Mouse (Mus musculus): ENCODE measurements around the gene Gpatch3. TPM values are rescaled to one million over a fixed set of nuclear protein-coding genes. Genes with fewer than 3 reads are reported as not detected.

The Gpatch3 gene
- polyA plus RNA-seq, 1 experiment = 5.7 TPM

DNA sequence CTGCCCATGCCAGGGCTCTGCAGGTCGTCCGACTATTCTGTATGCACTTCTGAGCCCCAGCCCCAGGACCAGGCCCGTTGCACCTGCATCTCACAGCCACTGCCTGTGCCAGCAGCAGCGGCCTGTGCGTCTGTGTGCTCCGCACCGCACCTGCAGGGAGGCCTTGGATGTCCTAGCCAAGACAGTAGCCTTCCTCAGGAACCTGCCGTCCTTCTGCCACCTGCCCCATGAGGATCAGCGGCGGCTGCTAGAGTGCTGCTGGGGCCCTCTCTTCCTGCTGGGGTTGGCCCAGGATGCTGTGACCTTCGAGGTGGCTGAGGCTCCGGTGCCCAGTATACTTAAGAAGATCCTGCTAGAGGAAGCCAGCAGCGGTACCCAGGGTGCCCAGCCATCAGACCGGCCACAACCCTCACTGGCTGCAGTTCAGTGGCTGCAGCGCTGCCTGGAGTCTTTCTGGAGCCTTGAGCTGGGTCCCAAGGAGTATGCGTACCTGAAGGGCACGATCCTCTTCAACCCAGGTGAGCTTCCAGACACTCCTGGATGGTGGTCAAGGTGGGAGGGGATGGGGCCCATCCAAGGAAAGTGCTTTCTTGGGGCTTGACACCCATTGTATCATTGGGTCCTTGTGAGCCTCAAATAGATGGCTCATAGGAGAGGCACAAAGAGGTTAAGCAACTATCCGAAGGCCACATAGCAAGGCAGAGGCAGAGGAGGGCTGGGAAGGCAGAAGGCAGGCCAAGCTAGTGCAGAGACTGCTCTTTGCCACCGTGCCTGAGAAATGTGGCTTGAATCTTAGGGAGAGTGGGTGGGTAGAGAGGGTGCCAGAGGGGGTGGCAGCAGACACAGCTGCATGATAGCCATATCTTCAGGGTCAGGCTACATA lies 20.9 kb upstream of the Gpatch3 start:
- Histone ChIP-seq H3K4me3 (ENCODE audit: insufficient read depth, low read length) (no peak overlapping the region), H3K27ac (ENCODE audit: insufficient read depth, low read length) (no peak overlapping the region), H3K4me1 (ENCODE audit: control insufficient read depth, insufficient read depth, low read length) (no peaks in the 10 kb centered on the region)
- TF ChIP-seq CTCF (IDR thresholded peaks at IDR 0.05; ENCODE audit: borderline replicate concordance, insufficient read depth, low read length) (no peak), POLR2A (IDR thresholded peaks at IDR 0.05; ENCODE audit: low read depth, low read length) (no peak)

DNA sequence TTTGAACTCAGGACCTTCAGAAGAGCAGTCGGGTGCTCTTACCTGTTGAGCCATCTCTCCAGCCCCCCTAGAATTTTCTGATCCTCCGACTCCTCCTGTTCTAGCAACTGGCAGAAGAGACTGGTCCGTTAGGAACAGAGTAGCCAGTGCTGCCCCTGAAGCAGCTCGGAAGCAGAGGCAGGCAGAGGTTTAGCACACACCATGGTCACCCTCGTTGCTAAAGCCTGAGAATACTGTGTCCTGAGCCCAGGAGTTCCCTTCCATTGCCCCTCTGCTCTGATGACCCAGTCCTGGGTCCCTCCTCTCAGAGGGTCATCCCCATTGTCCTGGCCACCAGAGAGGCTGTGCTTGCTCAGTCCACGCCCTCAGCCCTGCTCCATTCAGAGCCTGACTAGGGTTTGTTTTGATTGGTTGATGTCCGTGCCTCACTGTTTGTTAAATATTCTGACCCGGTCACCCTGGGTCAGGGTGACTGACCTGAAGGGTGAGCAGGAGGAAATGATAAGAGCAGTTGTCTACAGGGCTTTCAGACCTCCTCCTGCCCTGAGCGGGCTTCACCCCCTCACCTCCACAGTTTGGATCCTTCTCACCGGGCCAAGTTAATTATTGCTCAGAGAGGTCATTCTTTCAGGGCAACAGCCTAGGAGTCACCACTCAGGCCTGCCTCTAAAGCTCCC lies 17.4 kb upstream of the Gpatch3 start:
- TF ChIP-seq CTCF (IDR thresholded peaks at IDR 0.05; ENCODE audit: borderline replicate concordance, insufficient read depth, low read length) = no peak
- no peak for TF ChIP-seq POLR2A (IDR thresholded peaks at IDR 0.05; ENCODE audit: low read depth, low read length)
- no peak overlapping the region for H3K27ac ChIP-seq (ENCODE audit: insufficient read depth, low read length)
- no peak overlapping the region for H3K4me3 ChIP-seq (ENCODE audit: insufficient read depth, low read length)
- H3K4me1 ChIP-seq (ENCODE audit: control insufficient read depth, insufficient read depth, low read length) = no peaks in the 10 kb centered on the region

GRCm38 (mm10) chr4:133559846-133560245 lies 14.7 kb upstream of the Gpatch3 start:
- Histone ChIP-seq H3K27ac (ENCODE audit: insufficient read depth, low read length) (no peak overlapping the region), H3K4me1 (ENCODE audit: control insufficient read depth, insufficient read depth, low read length) (no peaks in the 10 kb centered on the region), H3K4me3 (ENCODE audit: insufficient read depth, low read length) (no peak overlapping the region)
- TF ChIP-seq POLR2A (IDR thresholded peaks at IDR 0.05; ENCODE audit: low read depth, low read length) = no peak

- no peak overlapping the region for H3K4me3 ChIP-seq (ENCODE audit: insufficient read depth, low read length)
- no peak overlapping the region for H3K27ac ChIP-seq (ENCODE audit: insufficient read depth, low read length)
- TF ChIP-seq CTCF (IDR thresholded peaks at IDR 0.05; ENCODE audit: borderline replicate concordance, insufficient read depth, low read length) = no peak
- no peak for TF ChIP-seq POLR2A (IDR thresholded peaks at IDR 0.05; ENCODE audit: low read depth, low read length)
- no peaks in the 10 kb centered on the region for H3K4me1 ChIP-seq (ENCODE audit: control insufficient read depth, insufficient read depth, low read length)
Measured at GRCm38 (mm10) chr4:133561622-133562021, 12.9 kb upstream of the Gpatch3 start.

DNA sequence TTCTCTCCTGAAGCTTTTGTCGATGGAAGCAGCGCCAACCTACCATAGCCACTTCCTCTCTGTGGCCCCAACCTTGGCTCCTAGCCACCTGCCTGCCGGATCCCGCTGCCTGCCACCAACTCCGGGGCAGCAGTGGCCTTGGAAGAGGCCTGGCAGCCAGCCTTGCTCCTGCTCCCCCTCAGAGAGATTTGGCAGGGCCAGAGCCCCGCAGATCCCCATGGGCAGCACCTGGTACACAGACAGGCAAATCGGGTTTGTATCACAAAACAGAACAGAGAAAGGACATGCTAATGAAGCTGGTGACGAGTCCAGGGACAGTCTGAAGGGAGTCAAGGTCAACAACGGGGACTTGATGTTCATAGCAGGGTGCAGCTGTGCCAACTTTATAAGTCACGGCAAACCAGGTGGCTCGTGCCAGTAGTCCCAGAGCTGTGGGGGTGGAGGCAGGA lies 11.4 kb upstream of the Gpatch3 start:
- TF ChIP-seq CTCF (IDR thresholded peaks at IDR 0.05; ENCODE audit: borderline replicate concordance, insufficient read depth, low read length) = no peak
- TF ChIP-seq POLR2A (IDR thresholded peaks at IDR 0.05; ENCODE audit: low read depth, low read length) = no peak
- no peak overlapping the region for H3K27ac ChIP-seq (ENCODE audit: insufficient read depth, low read length)
- no peaks in the 10 kb centered on the region for H3K4me1 ChIP-seq (ENCODE audit: control insufficient read depth, insufficient read depth, low read length)
- H3K4me3 ChIP-seq (ENCODE audit: insufficient read depth, low read length) = no peak overlapping the region

- H3K4me3 ChIP-seq (ENCODE audit: insufficient read depth, low read length) = no peak overlapping the region
- no peak overlapping the region for H3K27ac ChIP-seq (ENCODE audit: insufficient read depth, low read length)
- 0 out of 2 replicates have a peak, but pooled peaks cover 3% of the 10 kb centered on the region for H3K4me1 ChIP-seq (ENCODE audit: control insufficient read depth, insufficient read depth, low read length)
- TF ChIP-seq CTCF (IDR thresholded peaks at IDR 0.05; ENCODE audit: borderline replicate concordance, insufficient read depth, low read length) (no peak), POLR2A (IDR thresholded peaks at IDR 0.05; ENCODE audit: low read depth, low read length) (no peak)
Measured at GRCm38 (mm10) chr4:133567251-133567650, 7.3 kb upstream of the Gpatch3 start.

DNA sequence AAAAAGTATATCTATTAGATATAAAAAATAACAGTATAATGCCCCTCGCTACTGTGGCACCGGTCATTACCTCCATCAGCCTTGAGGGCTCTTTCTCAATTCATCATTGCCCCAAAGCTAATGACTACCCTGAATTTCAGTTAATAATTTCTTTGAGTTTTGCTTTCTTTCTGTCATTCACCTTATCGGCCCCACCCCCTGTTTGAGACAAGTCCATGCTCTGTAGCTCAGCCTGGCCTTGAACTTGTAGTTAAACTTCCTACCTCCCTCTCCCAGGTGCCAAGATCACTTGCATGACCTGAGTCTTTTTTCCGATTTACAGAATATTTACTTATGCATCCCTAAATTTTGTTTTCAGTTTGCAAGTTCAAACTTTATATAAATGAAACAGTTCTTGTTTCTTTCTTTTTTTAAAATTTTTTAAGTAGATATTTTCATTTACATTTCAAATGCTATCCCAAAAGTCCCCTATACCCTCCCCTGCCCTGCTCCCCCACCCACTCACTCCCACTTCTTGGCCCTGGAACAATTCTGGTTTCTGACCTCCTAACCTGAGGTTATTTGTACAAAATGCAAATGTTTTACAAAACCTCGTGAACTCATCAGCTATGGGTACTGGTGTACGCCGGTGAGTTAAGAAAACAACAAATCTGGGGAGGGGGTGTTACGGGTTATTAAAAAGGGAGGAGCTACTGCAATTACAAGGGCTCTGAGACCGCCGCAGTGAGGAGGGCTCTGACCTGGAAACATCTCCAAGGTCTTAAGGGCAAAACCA lies 5.1 kb upstream of the Gpatch3 start:
- Histone ChIP-seq H3K4me1 (ENCODE audit: control insufficient read depth, insufficient read depth, low read length) (0 out of 2 replicates have a peak, but pooled peaks cover 3% of the 10 kb centered on the region), H3K27ac (ENCODE audit: insufficient read depth, low read length) (no peak overlapping the region; the same call in 1 of the 2 replicates), H3K4me3 (ENCODE audit: insufficient read depth, low read length) (no peak overlapping the region)
- TF ChIP-seq CTCF (IDR thresholded peaks at IDR 0.05; ENCODE audit: borderline replicate concordance, insufficient read depth, low read length) (no peak), POLR2A (IDR thresholded peaks at IDR 0.05; ENCODE audit: low read depth, low read length) (no peak)

GRCm38 (mm10) chr4:133570066-133570466 lies 4.5 kb upstream of the Gpatch3 start:
- Histone ChIP-seq H3K27ac (ENCODE audit: insufficient read depth, low read length) (no peak overlapping the region; the same call in 1 of the 2 replicates), H3K4me3 (ENCODE audit: insufficient read depth, low read length) (no peak overlapping the region), H3K4me1 (ENCODE audit: control insufficient read depth, insufficient read depth, low read length) (0 out of 2 replicates have a peak, but pooled peaks cover 3% of the 10 kb centered on the region)
- TF ChIP-seq CTCF (IDR thresholded peaks at IDR 0.05; ENCODE audit: borderline replicate concordance, insufficient read depth, low read length) (no peak), POLR2A (IDR thresholded peaks at IDR 0.05; ENCODE audit: low read depth, low read length) (no peak)

GRCm38 (mm10) chr4:133574843-133575202 lies 278 bp downstream of the Gpatch3 start:
- no peak overlapping the region for H3K27ac ChIP-seq (ENCODE audit: insufficient read depth, low read length)
- TF ChIP-seq CTCF (IDR thresholded peaks at IDR 0.05; ENCODE audit: borderline replicate concordance, insufficient read depth, low read length) = no peak
- no peak for TF ChIP-seq POLR2A (IDR thresholded peaks at IDR 0.05; ENCODE audit: low read depth, low read length)
- peak overlapping the region; percentile 54 for H3K4me3 ChIP-seq (ENCODE audit: insufficient read depth, low read length)

More at GRCm38 (mm10) chr4:133574843-133575202, 278 bp downstream of the Gpatch3 start:
- 0 out of 2 replicates have a peak, but pooled peaks cover 3% of the 10 kb centered on the region for H3K4me1 ChIP-seq (ENCODE audit: control insufficient read depth, insufficient read depth, low read length)

All from embryonic fibroblast, embryonic 13.5 days (primary cell).